Mouse (Mus musculus) 3T3-L1 (cell line): ENCODE data around the gene Cideb.
A peak's percentile ranks its signal among the peaks of the same experiment; 100 is the strongest.

Experiments used
- DNase-seq: peaks from one replicate; pipeline ENCODE4 v3.0.0-alpha.2; 2015; ENCODE audit warnings: low read depth, low spot score

Cideb gene

GRCm38 (mm10) chr14:55765696-55766095, 7.4 kb upstream of the Cideb start, which contains the start of gene Ltb4r1:
Gene Ltb4r1, plus strand, starts transcription at chr14:55765962.
- no peak for DNase-seq

DNA sequence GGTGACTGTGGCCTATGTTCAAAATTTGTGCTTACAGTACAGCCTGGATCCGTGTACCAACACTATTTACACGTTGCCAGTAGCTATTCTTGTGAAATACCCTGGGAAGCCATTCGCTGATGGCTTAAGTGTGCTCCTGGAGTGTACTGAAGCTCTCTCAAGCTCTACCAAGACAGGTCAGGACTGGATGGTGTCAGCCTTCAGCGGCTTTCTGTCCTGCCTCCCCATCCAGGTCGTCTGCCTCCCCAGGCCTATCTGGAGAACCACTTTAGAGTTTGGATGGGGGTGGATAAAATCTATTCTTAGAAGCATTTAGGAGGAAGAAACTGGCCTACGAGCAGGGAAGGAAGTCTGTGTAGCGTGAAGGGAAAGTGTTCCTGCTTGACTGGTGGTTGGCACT, 4.9 kb upstream of the Cideb start:
- no peak for DNase-seq

DNA sequence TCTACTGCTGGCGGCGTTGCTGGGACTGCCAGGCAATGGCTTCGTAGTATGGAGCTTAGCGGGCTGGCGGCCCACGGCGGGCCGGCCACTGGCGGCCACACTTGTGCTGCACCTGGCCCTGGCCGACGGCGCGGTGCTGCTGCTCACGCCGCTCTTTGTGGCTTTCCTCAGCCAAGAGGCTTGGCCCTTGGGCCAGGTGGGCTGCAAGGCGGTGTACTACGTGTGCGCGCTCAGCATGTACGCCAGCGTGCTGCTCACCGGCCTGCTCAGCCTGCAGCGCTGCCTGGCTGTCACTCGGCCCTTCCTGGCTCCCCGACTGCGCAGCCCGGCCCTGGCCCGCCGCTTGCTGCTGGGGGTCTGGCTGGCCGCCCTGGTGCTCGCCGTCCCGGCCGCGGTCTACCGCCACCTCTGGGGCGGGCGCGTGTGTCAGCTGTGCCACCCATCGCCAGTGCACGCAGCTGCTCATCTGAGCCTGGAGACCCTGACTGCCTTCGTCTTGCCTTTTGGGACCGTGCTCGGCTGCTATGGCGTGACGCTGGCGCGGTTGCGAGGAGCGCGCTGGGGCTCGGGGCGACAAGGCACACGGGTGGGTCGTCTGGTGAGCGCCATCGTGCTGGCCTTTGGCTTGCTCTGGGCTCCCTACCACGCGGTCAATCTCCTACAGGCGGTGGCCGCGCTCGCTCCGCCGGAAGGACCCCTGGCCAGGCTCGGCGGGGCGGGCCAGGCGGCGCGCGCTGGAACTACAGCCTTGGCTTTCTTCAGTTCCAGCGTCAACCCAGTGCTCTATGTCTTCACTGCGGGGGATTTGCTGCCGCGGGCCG, 4.0 kb upstream of the Cideb start:
- no peak for DNase-seq

GRCm38 (mm10) chr14:55761163-55761562, 2.9 kb upstream of the Cideb start, which contains the start of gene Ltb4r2:
Gene Ltb4r2, plus strand, starts transcription at chr14:55761428.
- DNase-seq: no peak

DNA sequence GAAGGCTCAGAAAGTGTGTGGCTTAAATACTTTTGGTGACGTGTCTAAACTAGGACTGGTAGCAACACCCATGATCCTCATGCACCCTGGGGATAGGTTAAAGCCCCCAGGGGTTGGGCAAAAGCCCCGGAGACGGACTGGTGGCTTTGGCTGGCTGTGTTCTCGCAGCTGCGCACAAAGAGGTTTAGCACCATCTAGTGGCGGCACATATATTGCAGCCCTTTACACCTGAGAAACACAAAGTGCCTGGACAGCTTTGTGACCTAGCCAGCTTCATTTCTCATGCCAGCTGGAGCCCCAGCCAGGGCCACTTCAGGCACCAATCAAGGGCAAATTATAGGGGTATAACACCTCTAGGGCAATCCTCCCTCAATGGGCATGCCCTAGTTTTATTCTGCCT, 1.9 kb upstream of the Cideb start:
- peak; percentile 85 for DNase-seq

GRCm38 (mm10) chr14:55757566-55757965, 692 bp downstream of the Cideb start:
- DNase-seq: no peak

DNA sequence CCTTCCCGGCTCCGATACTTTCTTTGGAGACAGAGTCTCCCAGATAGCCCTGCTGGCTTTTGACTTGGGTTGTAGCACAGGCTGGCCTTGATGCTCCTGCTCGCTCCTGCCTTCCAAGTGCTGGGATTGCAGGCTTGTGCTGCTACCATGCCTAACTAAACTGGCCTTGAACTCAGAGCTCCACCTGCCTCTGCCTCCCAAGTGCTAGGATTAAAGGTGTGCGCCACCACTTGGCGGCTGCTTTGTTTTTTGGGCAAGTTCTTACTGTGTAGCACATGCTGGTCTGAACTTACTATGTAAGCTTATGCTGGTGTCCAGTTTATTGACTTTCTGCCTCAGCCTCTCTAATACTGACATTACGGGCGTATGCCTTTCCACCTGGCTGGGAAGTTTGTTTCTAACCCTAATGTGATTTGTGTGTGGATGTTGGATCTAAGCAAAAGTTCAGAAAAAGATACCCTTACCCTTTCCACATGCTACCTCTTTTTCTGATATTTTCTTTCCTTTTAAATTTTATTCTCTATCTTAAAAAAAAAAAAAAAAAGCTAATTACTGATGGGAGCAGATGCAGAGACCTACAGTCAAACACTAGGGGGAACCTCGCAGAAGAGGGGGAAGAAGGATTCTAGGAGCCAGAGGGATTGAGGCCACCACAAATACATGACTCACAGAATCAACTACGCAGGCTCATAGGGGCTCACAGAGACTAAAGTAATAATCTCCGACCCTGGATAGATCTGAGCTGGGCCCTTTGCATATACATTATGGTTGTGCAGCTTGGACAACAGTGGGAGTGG, 11.0 kb downstream of the Cideb start:
- no peak for DNase-seq

- no peak for DNase-seq
Observed at GRCm38 (mm10) chr14:55745861-55746237, 12.4 kb downstream of the Cideb start.

- DNase-seq: peak; percentile 71
Observed at GRCm38 (mm10) chr14:55745180-55745860, 12.9 kb downstream of the Cideb start, which contains the start of the genes Dhrs1 and Nop9. Gene Dhrs1, minus strand, starts transcription at chr14:55745690. Gene Nop9, plus strand, starts transcription at chr14:55745693.

DNA sequence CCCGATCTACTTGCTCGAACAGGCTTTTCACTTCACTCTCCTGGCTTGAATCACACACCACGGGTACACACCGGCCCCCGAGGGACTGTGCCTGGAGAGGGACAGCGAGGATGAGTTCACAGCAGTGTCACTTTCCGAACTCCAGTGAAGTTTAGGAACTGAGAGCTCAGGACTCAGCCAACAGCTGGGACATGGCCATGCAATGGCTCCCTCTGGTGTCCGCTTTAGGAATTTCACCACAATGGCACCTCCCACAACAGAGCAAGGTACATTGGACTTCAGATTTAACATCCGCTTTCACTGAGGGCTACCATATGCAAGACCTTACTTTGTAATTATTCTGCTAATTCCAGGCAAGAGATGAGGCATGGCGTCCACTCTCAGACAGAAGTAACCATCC, 14.5 kb downstream of the Cideb start:
- peak; percentile 85 for DNase-seq

DNA sequence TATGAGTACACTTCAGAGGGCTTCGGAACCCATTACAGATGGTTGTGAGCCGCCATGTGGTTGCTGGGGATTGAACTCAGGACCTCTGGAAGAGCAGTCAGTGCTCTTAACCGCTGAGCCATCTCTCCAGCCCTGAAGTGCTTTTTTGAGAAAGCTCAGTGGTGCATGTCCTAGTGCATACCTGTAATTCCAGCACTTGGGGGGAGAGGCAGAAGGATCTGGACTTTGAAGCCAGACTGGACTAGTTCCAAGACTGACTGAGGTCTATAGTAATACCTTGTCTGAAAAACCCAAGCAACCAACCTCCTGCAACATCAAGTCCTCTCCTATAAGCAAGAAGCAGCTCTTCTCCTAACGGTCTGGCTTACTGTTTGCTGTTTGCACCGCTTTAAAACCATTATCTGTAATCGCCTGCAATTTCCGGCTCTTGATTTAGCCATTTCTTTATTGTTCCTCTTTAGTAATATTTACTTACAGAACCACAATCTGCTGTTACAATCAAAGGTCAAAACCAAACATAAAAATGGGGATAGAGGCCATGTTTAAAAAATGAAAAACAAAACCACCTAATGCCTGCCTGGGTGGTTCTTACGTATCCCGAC, 21.1 kb downstream of the Cideb start:
- no peak for DNase-seq

DNA sequence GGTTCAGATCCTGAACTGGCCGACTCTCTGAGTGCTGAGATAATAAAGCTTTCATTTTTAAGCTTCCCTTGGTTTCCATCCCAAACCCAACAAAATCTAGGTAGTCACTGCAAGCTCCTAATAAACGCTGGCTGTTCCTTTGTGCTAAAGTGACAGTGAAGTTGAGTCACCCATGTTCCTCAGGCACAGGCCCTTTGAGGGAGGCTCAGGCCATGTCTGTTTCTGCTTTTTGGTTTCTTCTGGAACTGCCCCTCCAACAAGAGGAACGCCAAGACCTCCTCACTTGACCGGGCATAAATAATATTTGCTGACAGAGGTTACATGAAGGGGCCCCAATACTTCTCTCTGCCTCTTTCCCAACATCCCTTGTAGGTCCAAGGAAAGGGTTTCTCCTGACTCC, 22.5 kb downstream of the Cideb start:
- DNase-seq: no peak

DNA sequence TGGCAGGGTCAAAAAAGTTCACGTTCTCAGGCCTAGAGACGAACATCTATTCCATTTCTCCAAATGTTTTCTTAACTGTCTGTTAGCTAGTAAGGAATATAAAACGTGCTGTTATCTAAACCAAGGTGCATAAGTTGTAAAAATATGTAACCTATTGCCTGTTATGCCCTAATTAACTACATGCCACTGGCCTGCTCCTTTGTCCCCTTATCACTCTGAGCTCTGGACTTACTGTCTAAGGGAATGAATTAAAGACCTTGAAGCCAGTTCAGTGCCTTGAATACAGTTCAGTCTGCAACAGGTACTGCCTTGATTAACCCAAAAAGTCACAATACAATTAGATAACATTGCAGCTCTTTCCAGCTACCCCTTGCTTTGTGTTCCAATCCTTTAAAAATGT, 22.9 kb downstream of the Cideb start:
- DNase-seq: no peak

GRCm38 (mm10) chr14:55734869-55735268, 23.4 kb downstream of the Cideb start:
- no peak for DNase-seq

DNA sequence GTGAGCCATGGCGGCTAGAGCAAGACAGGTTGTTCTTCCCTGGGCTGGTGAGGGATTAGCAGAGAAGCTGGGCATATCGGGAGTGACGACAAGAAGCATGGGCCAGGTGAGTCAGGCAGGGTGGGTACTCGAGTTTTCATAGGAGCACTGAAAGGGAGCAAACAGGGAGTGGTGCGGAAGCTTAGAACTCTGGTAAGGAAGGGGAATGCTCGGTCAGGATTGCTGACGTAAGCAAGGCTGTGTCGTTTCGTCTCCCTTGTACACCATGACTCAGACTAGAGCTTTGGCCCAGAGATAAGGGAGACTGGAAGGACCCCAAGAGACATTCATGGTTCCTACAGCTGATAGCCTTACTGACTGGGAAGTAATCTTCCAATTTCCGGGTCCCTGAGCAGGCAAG, 24.4 kb downstream of the Cideb start:
- DNase-seq: no peak

DNA sequence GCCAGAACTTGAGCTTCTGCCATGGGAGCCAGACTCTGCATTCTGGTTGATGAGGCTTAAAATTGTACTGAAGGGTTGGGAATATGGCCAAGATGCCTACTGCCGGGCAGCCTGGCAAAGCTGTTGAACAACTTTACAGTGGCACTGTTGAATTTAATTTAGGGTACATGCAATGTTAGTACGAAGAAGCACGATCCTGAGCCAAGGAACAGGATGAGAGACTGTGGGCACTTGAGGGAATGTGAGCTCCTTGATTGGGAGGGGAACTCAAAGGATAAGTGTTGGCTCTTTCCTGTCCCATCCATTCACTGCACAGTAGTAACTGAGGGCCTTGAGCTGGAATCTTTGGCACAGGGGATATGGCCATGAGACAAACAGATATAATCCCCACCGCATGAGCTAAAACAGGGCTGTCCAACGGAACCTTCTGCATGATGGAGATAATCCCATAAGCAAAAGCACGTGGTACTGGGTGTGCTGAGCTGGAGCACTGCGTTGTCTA, 27.7 kb downstream of the Cideb start:
- no peak for DNase-seq

DNA sequence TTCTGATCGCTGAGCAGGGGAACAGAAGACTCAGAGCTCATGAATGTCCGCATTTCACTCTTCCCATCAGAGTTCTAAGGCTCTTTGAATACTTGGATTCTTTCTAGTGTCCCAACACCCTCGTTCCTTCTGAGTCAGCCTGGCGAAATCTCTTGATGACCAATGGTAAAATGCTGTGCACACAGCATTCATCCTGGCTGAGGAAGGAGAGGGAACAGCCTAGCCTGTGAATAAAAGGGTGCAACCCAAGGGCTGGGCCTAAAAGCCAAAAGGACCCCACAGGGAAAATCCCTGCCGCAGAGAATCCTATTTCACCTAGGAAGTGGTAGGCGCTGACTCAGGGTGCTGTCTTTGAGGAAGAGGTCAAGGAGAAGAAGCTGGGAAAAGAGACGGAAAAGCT, 28.1 kb downstream of the Cideb start:
- peak; percentile 28 for DNase-seq

DNA sequence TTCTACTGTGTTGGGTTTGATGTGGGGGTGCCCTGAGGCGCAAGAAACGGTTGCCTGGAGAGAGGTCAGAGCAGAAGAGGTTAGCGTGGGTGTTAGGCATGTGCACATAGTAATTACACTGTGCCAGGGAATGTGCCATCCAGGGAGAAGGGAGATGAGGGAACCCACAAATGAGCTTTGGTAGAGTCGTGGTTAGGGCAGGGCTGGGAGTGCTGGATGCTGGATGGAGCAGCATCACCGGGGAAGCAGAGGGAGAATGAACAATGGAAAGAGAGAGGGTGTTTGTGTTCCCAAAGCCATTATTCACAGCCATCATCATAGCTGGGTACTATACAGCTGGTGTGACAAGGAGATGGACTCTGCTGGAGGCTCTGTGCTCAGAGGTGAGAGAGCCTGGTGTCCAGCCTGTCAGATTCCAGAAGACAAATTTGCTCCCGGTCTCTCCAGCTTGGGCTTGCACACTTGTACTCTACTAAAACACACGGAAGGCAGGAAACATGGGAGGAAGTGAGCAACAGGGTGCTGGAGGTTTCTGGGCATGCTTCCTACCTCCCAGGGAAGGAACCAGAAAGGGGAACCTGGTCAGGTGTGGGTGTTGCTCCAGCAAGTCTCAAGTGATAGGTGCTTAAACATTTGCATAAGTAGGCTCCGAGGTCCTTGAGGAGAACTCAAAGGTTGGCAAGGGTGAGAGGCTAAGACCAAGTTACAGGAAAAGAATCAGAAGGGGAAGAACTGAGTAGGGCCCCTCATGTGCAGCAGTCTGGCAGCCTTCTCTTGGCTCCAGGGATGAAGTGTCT, 30.2 kb downstream of the Cideb start:
- no peak for DNase-seq

GRCm38 (mm10) chr14:55726261-55726660, 32.0 kb downstream of the Cideb start:
- DNase-seq: no peak

DNA sequence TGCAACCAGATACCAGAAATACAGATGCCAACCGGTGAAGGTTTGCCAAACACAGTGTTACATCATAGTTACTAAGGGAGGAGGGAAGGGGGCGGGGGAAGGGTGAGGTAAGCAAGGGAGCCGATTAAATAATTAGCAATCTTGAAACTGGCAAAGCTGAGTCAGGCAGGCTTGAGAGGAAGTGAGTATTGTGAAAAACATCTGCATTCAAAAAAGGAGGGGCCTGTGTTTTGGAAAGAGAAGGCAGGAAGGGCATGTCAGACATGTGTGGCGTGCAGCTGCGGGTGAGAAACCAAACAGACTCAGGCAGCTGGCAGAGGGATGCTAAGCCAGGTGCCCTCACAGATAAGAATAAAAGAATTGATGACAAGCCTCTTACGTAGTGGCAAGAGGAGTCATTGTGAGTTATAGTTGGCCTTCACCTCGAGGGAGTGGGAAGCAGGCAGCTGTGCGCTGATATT, 33.8 kb downstream of the Cideb start:
- DNase-seq: peak; percentile 83

DNA sequence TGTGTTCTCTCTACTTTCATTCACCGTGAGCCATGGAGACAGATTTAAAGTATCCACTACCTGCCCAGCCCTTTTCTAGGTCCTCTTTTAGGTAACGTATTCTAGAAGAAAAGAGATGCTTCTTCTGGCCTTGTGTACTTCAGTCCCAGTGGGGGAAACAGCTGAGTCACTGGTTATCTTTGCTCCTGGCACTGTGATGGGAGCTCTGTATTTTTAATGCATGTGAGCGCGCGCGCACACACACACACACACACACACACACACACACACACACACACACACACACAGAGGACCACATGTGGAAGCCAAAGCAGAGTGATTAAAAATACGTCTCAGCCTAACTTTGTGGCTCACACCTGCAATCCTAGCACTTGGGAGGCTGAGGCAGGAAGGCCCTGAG, 34.8 kb downstream of the Cideb start:
- no peak for DNase-seq
